Mouse (Mus musculus): Measurements from ENCODE around the gene Zfp93.

Gene Zfp93

GRCm38 (mm10) chr7:24270288-24270672 lies at the start of gene Zfp93:
Gene Zfp93 (plus strand): TSS chr7:24270420.
- POLR2A ChIA-PET = interaction anchor here in 3 of 4 experiments (0.7 to 1.9 kb wide), 8 partner anchors 10 to 59 kb away, joined by 3 to 8 read pairs (median 3); partner anchors contain the start of genes Zfp108 (in 1 of the 3) and Zfp111 (in 1 of the 3)

GRCm38 (mm10) chr7:24237040-24237791 lies 33.0 kb upstream of the Zfp93 start, which contains the start of gene Zfp109:
Gene Zfp109 (minus strand): TSS chr7:24237560.
- POLR2A ChIA-PET = interaction anchor here (0.5 to 2.4 kb wide), 11 partner anchors 9 to 242 kb away, joined by 3 to 11 read pairs (median 3); partner anchors contain the start of genes Zfp108 (in 2 of the 4), Smg9 (in 1 of the 4) and Zfp93 (in 1 of the 4)
- CTCF ChIA-PET = interaction anchor here in 3 of 4 experiments (0.7 to 1.6 kb wide), 5 partner anchors 17 to 1589 kb away, joined by 3 to 6 read pairs (median 3); partner anchors contain the start of gene Zfp108 (in 1 of the 3)

More at GRCm38 (mm10) chr7:24270288-24270672, at the start of gene Zfp93:
- CTCF ChIA-PET = interaction anchor here in 3 of 4 experiments (0.6 to 3.1 kb wide), 5 partner anchors 16 to 117 kb away, joined by 3 to 11 read pairs (median 4); partner anchors contain the start of gene Zfp108 (in 1 of the 3)

- ChIA-PET CTCF (interaction anchor here in 3 of 4 experiments (0.6 to 3.0 kb wide), 12 partner anchors 15 to 719 kb away, joined by 3 to 12 read pairs (median 3); partner anchors contain the start of genes Rabac1 (in 1 of the 3), Zfp109 (in 1 of the 3) and Zfp93 (in 1 of the 3)), POLR2A (interaction anchor here (0.6 to 2.7 kb wide), 25 partner anchors 12 to 630 kb away, joined by 3 to 24 read pairs (median 4); partner anchors contain the start of genes Zfp109 (in 2 of the 4), Zfp235 (in 2 of the 4), Rps19 (in 1 of the 4) and Zfp180 (in 1 of the 4))
Observed at GRCm38 (mm10) chr7:24253779-24254615, 16.2 kb upstream of the Zfp93 start.

GRCm38 (mm10) chr7:24254633-24255474 lies 15.4 kb upstream of the Zfp93 start, which contains the start of gene Zfp108:
Gene Zfp108 (plus strand): TSS chr7:24254794.
- CTCF ChIA-PET = interaction anchor here (0.6 to 3.0 kb wide), 14 partner anchors 14 to 718 kb away, joined by 3 to 12 read pairs (median 3); partner anchors contain the start of genes Rabac1 (in 1 of the 4), Zfp109 (in 1 of the 4) and Zfp93 (in 1 of the 4)
- POLR2A ChIA-PET = interaction anchor here (0.6 to 2.7 kb wide), 28 partner anchors 13 to 629 kb away, joined by 3 to 24 read pairs (median 4); partner anchors contain the start of genes Zfp109 (in 2 of the 4), Zfp235 (in 2 of the 4), Rps19 (in 1 of the 4) and Tescl (in 1 of the 4)

GRCm38 (mm10) chr7:24259306-24259999 lies 10.8 kb upstream of the Zfp93 start:
- CTCF ChIA-PET = interaction anchor here in 2 of 4 experiments (0.5 to 1.1 kb wide), 2 partner anchors 28 to 158 kb away, joined by 3 read pairs; no protein-coding TSS in a partner anchor
- POLR2A ChIA-PET = interaction anchor here in 1 of 4 experiments (0.9 kb wide), 1 partner anchor 11 kb away, joined by 3 read pairs; the partner anchor contains the start of gene Zfp93

GRCm38 (mm10) chr7:24260000-24260312 lies 10.3 kb upstream of the Zfp93 start:
- CTCF ChIA-PET = no interaction called here

GRCm38 (mm10) chr7:24268176-24269155 lies 1.8 kb upstream of the Zfp93 start:
- POLR2A ChIA-PET = interaction anchor here in 3 of 4 experiments (0.6 to 2.4 kb wide), 22 partner anchors 10 to 187 kb away, joined by 3 to 11 read pairs (median 4); partner anchors contain the start of genes Zfp108 (in 2 of the 3), Smg9 (in 1 of the 3), Zfp109 (in 1 of the 3) and Zfp180 (in 1 of the 3)
- CTCF ChIA-PET = interaction anchor here in 2 of 4 experiments (0.5 to 3.1 kb wide), 5 partner anchors 14 to 549 kb away, joined by 3 to 9 read pairs (median 4); partner anchors contain the start of genes Zfp108 (in 1 of the 2) and Zfp109 (in 1 of the 2)

More at GRCm38 (mm10) chr7:24260000-24260312, 10.3 kb upstream of the Zfp93 start:
- POLR2A ChIA-PET = interaction anchor here in 1 of 4 experiments (0.9 kb wide), 1 partner anchor 11 kb away, joined by 3 read pairs; the partner anchor contains the start of gene Zfp93

GRCm38 (mm10) chr7:24269256-24269655 lies 964 bp upstream of the Zfp93 start:
- ChIA-PET POLR2A (interaction anchor here in 3 of 4 experiments (0.5 to 2.4 kb wide), 11 partner anchors 9 to 182 kb away, joined by 3 to 9 read pairs (median 3); partner anchors contain the start of genes Zfp108 (in 2 of the 3) and Zfp235 (in 1 of the 3)), CTCF (interaction anchor here in 1 of 4 experiments (0.5 to 3.1 kb wide), 3 partner anchors 15 to 549 kb away, joined by 3 to 9 read pairs (median 4); partner anchors contain the start of gene Zfp108)

- ChIA-PET CTCF (interaction anchor here in 3 of 4 experiments (0.6 to 3.1 kb wide), 5 partner anchors 15 to 116 kb away, joined by 3 to 11 read pairs (median 4); partner anchors contain the start of gene Zfp108 (in 1 of the 3)), POLR2A (interaction anchor here in 3 of 4 experiments (0.5 to 1.9 kb wide), 11 partner anchors 9 to 136 kb away, joined by 3 to 8 read pairs (median 3); partner anchors contain the start of genes Zfp108 (in 2 of the 3) and Zfp235 (in 1 of the 3))
Observed at GRCm38 (mm10) chr7:24269667-24270287, 443 bp upstream of the Zfp93 start.

- POLR2A ChIA-PET = interaction anchor here in 2 of 4 experiments (0.8 to 1.2 kb wide), 3 partner anchors 16 to 63 kb away, joined by 3 to 6 read pairs (median 4); partner anchors contain the start of genes Zfp108 (in 1 of the 2) and Zfp111 (in 1 of the 2)
- CTCF ChIA-PET = interaction anchor here in 1 of 4 experiments (2.1 kb wide), 1 partner anchor 16 kb away, joined by 11 read pairs; no protein-coding TSS in a partner anchor
Observed at GRCm38 (mm10) chr7:24271191-24271590, 971 bp downstream of the Zfp93 start.

- CTCF ChIA-PET = no interaction called here
Observed at GRCm38 (mm10) chr7:24274456-24274855, 4.2 kb downstream of the Zfp93 start.

GRCm38 (mm10) chr7:24278771-24279170 lies 8.6 kb downstream of the Zfp93 start:
- ChIA-PET CTCF (interaction anchor here in 1 of 4 experiments (0.7 kb wide), 1 partner anchor 9 kb away, joined by 3 read pairs; no protein-coding TSS in a partner anchor), POLR2A (interaction anchor here in 2 of 4 experiments (0.6 to 2.6 kb wide), 4 partner anchors 10 to 228 kb away, joined by 3 to 9 read pairs (median 6); no protein-coding TSS in a partner anchor)

More at GRCm38 (mm10) chr7:24274456-24274855, 4.2 kb downstream of the Zfp93 start:
- POLR2A ChIA-PET = interaction anchor here in 1 of 4 experiments (1.4 kb wide), 1 partner anchor 20 kb away, joined by 4 read pairs; the partner anchor contains the start of gene Zfp108

GRCm38 (mm10) chr7:24280031-24280857 lies 10.0 kb downstream of the Zfp93 start:
- POLR2A ChIA-PET = interaction anchor here in 2 of 4 experiments (0.5 to 2.6 kb wide), 9 partner anchors 11 to 191 kb away, joined by 3 to 10 read pairs (median 4); partner anchors contain the start of genes Smg9 (in 1 of the 2), Zfp108 (in 1 of the 2) and Zfp61 (in 1 of the 2)
- CTCF ChIA-PET = interaction anchor here in 3 of 4 experiments (0.6 to 1.3 kb wide), 4 partner anchors 26 to 685 kb away, joined by 3 to 5 read pairs (median 3); partner anchors contain the start of gene Zfp108 (in 1 of the 3)
